Mouse (Mus musculus): Measurements from ENCODE around the gene Gm21962. TPM values are rescaled to one million over a fixed set of nuclear protein-coding genes. Genes with fewer than 3 reads are reported as not detected.

Gene Gm21962
- polyA plus RNA-seq, 1 experiment from 2014 or later = not detected

DNA sequence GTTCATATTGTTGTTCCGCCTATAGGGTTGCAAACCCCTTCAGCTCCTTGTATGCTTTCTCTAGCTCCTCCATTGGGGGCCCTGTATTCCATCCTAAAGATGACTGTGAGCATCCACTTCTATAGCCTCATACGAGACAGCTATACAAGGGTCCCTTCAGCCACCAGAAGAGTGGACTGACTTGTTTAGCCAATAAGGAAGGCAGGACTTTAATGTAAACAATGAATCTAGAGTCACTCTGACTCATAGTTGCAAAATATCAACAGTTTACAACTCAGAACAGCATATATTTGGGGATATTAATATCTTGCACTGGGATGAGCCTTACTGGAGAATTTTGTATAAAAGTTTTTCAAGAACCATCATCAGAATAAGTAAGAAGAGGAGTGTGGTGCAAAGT lies 15.6 kb downstream of the Gm21962 start:
- WGBS = 91% methylated on average over 2 of the region's 2 CpGs
- H3K9me3 ChIP-seq (replicated peaks; ENCODE audit: control insufficient read depth, low read length) = no peaks in the 10 kb centered on the region
- H3K4me2 ChIP-seq (ENCODE audit: low read depth, low read length) = no peak overlapping the region
- H3K4me3 ChIP-seq (ENCODE audit: low read length) = no peak overlapping the region
- ATAC-seq (replicated peaks; ENCODE audit: extremely low read depth, insufficient read depth, low FRiP score) = no peak
- H3K36me3 ChIP-seq (ENCODE audit: control insufficient read depth, insufficient read depth) = no peaks in the 10 kb centered on the region
- H3K4me1 ChIP-seq (ENCODE audit: control insufficient read depth, insufficient read depth, low read length) = peaks cover 12% of the 10 kb centered on the region
- H3K27ac ChIP-seq (ENCODE audit: low read length) = no peak overlapping the region
- no peak overlapping the region for H3K9ac ChIP-seq (ENCODE audit: low read length)
- H3K27me3 ChIP-seq (ENCODE audit: control insufficient read depth, insufficient read depth, low read length) = no peaks in the 10 kb centered on the region

DNA sequence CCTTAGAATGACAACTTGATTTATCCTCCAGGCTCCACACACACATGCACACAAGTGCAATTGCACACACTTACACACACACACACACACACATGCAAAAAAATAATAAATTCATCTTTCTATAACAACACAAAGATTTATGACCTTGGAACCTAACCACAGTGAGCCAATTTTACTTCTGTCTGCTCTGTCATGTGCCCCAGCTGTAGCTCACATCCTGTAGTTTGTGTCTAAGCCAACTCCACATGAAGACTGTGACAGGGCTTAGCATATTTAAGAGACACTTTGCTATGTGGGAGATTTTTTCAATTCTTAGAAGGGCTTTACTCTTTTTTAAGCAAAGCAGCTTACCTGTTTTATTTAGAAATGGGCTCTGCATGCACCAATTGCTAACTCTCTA lies 20.2 kb downstream of the Gm21962 start:
- no peak overlapping the region for H3K27ac ChIP-seq (ENCODE audit: low read length)
- no peak overlapping the region for H3K4me3 ChIP-seq (ENCODE audit: low read length)
- no peaks in the 10 kb centered on the region for H3K27me3 ChIP-seq (ENCODE audit: control insufficient read depth, insufficient read depth, low read length)
- peaks cover 3% of the 10 kb centered on the region; the same call in 1 of the 2 replicates for H3K4me1 ChIP-seq (ENCODE audit: control insufficient read depth, insufficient read depth, low read length)
- H3K9me3 ChIP-seq (replicated peaks; ENCODE audit: control insufficient read depth, low read length) = no peaks in the 10 kb centered on the region
- no peak overlapping the region for H3K4me2 ChIP-seq (ENCODE audit: low read depth, low read length)
- ATAC-seq (replicated peaks; ENCODE audit: extremely low read depth, insufficient read depth, low FRiP score) = no peak
- no peaks in the 10 kb centered on the region for H3K36me3 ChIP-seq (ENCODE audit: control insufficient read depth, insufficient read depth)
- no peak overlapping the region for H3K9ac ChIP-seq (ENCODE audit: low read length)

DNA sequence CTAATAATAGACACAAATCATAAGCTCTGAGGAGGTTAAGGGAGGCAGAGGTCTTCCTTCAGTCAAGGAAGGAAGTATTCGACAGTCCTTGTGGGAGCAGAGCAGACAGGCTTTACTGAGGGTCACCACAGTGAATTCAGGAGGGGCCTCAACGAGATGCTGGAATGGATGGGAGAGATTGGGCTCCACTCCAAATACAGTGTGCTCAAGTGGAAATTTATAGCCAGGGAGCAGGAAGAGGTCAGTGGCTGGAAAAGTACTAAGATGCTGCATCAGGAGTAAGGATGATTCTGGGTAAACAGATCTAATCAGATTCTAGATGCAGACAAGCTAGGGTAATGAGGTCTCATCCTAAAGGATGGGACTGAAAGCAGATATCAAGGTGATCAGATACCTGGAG lies 44.6 kb downstream of the Gm21962 start:
- no peak for ATAC-seq (replicated peaks; ENCODE audit: extremely low read depth, insufficient read depth, low FRiP score)
- H3K36me3 ChIP-seq (ENCODE audit: control insufficient read depth, insufficient read depth) = no peaks in the 10 kb centered on the region
- H3K4me3 ChIP-seq (ENCODE audit: low read length) = no peak overlapping the region
- no peaks in the 10 kb centered on the region for H3K9me3 ChIP-seq (replicated peaks; ENCODE audit: control insufficient read depth, low read length)
- H3K27me3 ChIP-seq (ENCODE audit: control insufficient read depth, insufficient read depth, low read length) = no peaks in the 10 kb centered on the region
- no peaks in the 10 kb centered on the region for H3K4me1 ChIP-seq (ENCODE audit: control insufficient read depth, insufficient read depth, low read length)
- no peak overlapping the region for H3K4me2 ChIP-seq (ENCODE audit: low read depth, low read length)
- WGBS = 29% methylated on average over 2 of the region's 2 CpGs
- H3K27ac ChIP-seq (ENCODE audit: low read length) = no peak overlapping the region
- H3K9ac ChIP-seq (ENCODE audit: low read length) = no peak overlapping the region

DNA sequence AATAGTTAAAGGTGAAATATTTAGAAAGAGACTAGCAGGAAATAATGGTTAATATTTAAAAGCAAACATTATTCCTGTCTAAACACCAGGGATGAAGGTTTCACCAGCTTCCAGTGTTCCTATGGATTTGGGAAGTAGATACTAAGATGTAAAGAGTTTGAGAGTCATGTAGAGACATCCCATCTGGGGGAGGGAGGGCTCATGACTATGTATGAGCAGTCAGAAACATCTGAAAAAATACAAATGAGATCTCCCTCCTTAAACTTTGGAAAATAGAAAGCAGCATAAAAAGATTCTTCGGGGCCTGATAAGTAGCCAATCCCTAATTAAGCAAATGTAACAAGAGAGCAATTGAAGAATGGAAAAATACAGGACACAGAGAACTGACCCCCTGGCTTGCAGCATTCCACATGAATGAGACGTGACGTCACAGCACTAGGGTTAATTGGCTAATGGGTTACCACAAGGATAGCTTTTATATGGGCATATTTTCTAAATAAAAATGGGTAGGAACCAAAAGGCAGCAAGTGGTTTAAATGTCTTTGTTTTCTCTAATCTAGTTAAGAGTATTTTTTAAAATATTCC lies 45.3 kb downstream of the Gm21962 start:
- Histone ChIP-seq H3K9ac (ENCODE audit: low read length) (no peak overlapping the region), H3K4me3 (ENCODE audit: low read length) (no peak overlapping the region), H3K36me3 (ENCODE audit: control insufficient read depth, insufficient read depth) (no peaks in the 10 kb centered on the region), H3K9me3 (replicated peaks; ENCODE audit: control insufficient read depth, low read length) (no peaks in the 10 kb centered on the region), H3K4me2 (ENCODE audit: low read depth, low read length) (no peak overlapping the region), H3K4me1 (ENCODE audit: control insufficient read depth, insufficient read depth, low read length) (no peaks in the 10 kb centered on the region), H3K27me3 (ENCODE audit: control insufficient read depth, insufficient read depth, low read length) (no peaks in the 10 kb centered on the region), H3K27ac (ENCODE audit: low read length) (no peak overlapping the region)
- WGBS = 69% methylated on average over 3 of the region's 3 CpGs
- no peak for ATAC-seq (replicated peaks; ENCODE audit: extremely low read depth, insufficient read depth, low FRiP score)

Small RNA genes within 50 kb of the gene (microRNA-seq; reads per million reads assigned to microRNA genes)
- not detected for gene Gm22468

Other genes starting within 250 kb of the Gm21962 start
- gene Ddit4l, start 49.9 kb upstream of the Gm21962 start, polyA plus RNA-seq (2015; fragmentation: Nextera tagmentation; extraction: Ambion mirVana) = 5.4 and 9.3 TPM in 2 replicates
- gene H2afz, start 193.0 kb downstream of the Gm21962 start, polyA plus RNA-seq (2015; fragmentation: Nextera tagmentation; extraction: Ambion mirVana) = 953 and 1,062 TPM in 2 replicates
- gene Dnajb14, start 196.2 kb downstream of the Gm21962 start, polyA plus RNA-seq (2015; fragmentation: Nextera tagmentation; extraction: Ambion mirVana) = 7.3 and 8.1 TPM in 2 replicates
- gene Lamtor3, start 247.0 kb downstream of the Gm21962 start, polyA plus RNA-seq (2015; fragmentation: Nextera tagmentation; extraction: Ambion mirVana) = 115 and 120 TPM in 2 replicates